Mouse (Mus musculus): ENCODE measurements around the gene Chkb. TPM values are rescaled to one million over a fixed set of nuclear protein-coding genes. Genes with fewer than 3 reads are reported as not detected.
A peak's percentile ranks its signal among the peaks of the same experiment; 100 is the strongest.

The Chkb gene
- polyA plus RNA-seq, 1 experiment from 2014 or later, result 71.2 TPM

- H3K4me3 ChIP-seq (ENCODE audit: low read depth, low read length), result peak overlapping the region; percentile 50
- 10% methylated on average over 43 of the region's 44 CpGs for WGBS
- H3K27ac ChIP-seq (ENCODE audit: low read length), result peak overlapping the region; percentile 86
- no peaks in the 10 kb centered on the region for H3K27me3 ChIP-seq (replicated peaks; ENCODE audit: insufficient read depth, low read length)
- peak; percentile 98 for DNase-seq (ENCODE audit: low spot score)
- H3K36me3 ChIP-seq (ENCODE audit: insufficient read depth, low read length), result no peaks in the 10 kb centered on the region
- H3K4me2 ChIP-seq (replicated peaks; ENCODE audit: low read depth, low read length), result peak overlapping the region; percentile 88
- ATAC-seq, result peak; percentile 97
- no peaks in the 10 kb centered on the region for H3K9me3 ChIP-seq (ENCODE audit: low read length)
- peaks cover 8% of the 10 kb centered on the region; the same call in 1 of the 2 replicates for H3K4me1 ChIP-seq (ENCODE audit: insufficient read depth, low read depth, low read length)
- TF ChIP-seq CTCF (IDR thresholded peaks at IDR 0.05), result no peak
- no peak for TF ChIP-seq EP300 (IDR thresholded peaks at IDR 0.05)
- H3K9ac ChIP-seq (replicated peaks; ENCODE audit: low read depth), result peak overlapping the region; percentile 51
Measured at GRCm38 (mm10) chr15:89475611-89476474, 46.1 kb upstream of the Chkb start.

- 89% methylated on average over 7 of the region's 7 CpGs for WGBS
- DNase-seq (ENCODE audit: low spot score) (no peak), ATAC-seq (no peak)
- no peak overlapping the region for H3K27ac ChIP-seq (ENCODE audit: low read length)
- no peaks in the 10 kb centered on the region for H3K27me3 ChIP-seq (replicated peaks; ENCODE audit: insufficient read depth, low read length)
- H3K36me3 ChIP-seq (ENCODE audit: insufficient read depth, low read length), result no peaks in the 10 kb centered on the region
- TF ChIP-seq EP300 (IDR thresholded peaks at IDR 0.05) (no peak), CTCF (IDR thresholded peaks at IDR 0.05) (no peak)
- no peaks in the 10 kb centered on the region for H3K9me3 ChIP-seq (ENCODE audit: low read length)
- H3K9ac ChIP-seq (replicated peaks; ENCODE audit: low read depth), result peak overlapping the region; percentile 51; the same call in 1 of the 2 replicates
- peak overlapping the region; percentile 88 for H3K4me2 ChIP-seq (replicated peaks; ENCODE audit: low read depth, low read length)
- peaks cover 8% of the 10 kb centered on the region; the same call in 1 of the 2 replicates for H3K4me1 ChIP-seq (ENCODE audit: insufficient read depth, low read depth, low read length)
- H3K4me3 ChIP-seq (ENCODE audit: low read depth, low read length), result peak overlapping the region; percentile 50; the same call in 1 of the 2 replicates
Measured at GRCm38 (mm10) chr15:89475293-89475600, 45.5 kb upstream of the Chkb start.

- no peak overlapping the region for H3K4me2 ChIP-seq (replicated peaks; ENCODE audit: low read depth, low read length)
- DNase-seq (ENCODE audit: low spot score), result no peak
- H3K36me3 ChIP-seq (ENCODE audit: insufficient read depth, low read length), result no peaks in the 10 kb centered on the region
- 91% methylated on average over 19 of the region's 19 CpGs for WGBS
- no peak overlapping the region for H3K27ac ChIP-seq (ENCODE audit: low read length)
- H3K4me3 ChIP-seq (ENCODE audit: low read depth, low read length), result no peak overlapping the region
- no peaks in the 10 kb centered on the region for H3K27me3 ChIP-seq (replicated peaks; ENCODE audit: insufficient read depth, low read length)
- ATAC-seq, result no peak
- TF ChIP-seq CTCF (IDR thresholded peaks at IDR 0.05) (no peak), EP300 (IDR thresholded peaks at IDR 0.05) (no peak)
- H3K9me3 ChIP-seq (ENCODE audit: low read length), result no peaks in the 10 kb centered on the region
- no peak overlapping the region for H3K9ac ChIP-seq (replicated peaks; ENCODE audit: low read depth)
- peaks cover 8% of the 10 kb centered on the region; the same call in 1 of the 2 replicates for H3K4me1 ChIP-seq (ENCODE audit: insufficient read depth, low read depth, low read length)
Measured at GRCm38 (mm10) chr15:89474596-89475292, 45.0 kb upstream of the Chkb start.

GRCm38 (mm10) chr15:89473921-89474320, 44.2 kb upstream of the Chkb start:
- 96% methylated on average over 8 of the region's 8 CpGs for WGBS
- ATAC-seq, result no peak

GRCm38 (mm10) chr15:89473370-89473769, 43.7 kb upstream of the Chkb start:
- no peaks in the 10 kb centered on the region for H3K9me3 ChIP-seq (ENCODE audit: low read length)
- no peak for TF ChIP-seq CTCF (IDR thresholded peaks at IDR 0.05)
- TF ChIP-seq EP300 (IDR thresholded peaks at IDR 0.05), result no peak
- no peak overlapping the region for H3K9ac ChIP-seq (replicated peaks; ENCODE audit: low read depth)
- no peaks in the 10 kb centered on the region for H3K27me3 ChIP-seq (replicated peaks; ENCODE audit: insufficient read depth, low read length)
- H3K4me1 ChIP-seq (ENCODE audit: insufficient read depth, low read depth, low read length), result peaks cover 8% of the 10 kb centered on the region; the same call in 1 of the 2 replicates
- ATAC-seq, result no peak
- H3K27ac ChIP-seq (ENCODE audit: low read length), result no peak overlapping the region
- DNase-seq (ENCODE audit: low spot score), result no peak
- H3K36me3 ChIP-seq (ENCODE audit: insufficient read depth, low read length), result no peaks in the 10 kb centered on the region
- no peak overlapping the region for H3K4me2 ChIP-seq (replicated peaks; ENCODE audit: low read depth, low read length)
- WGBS, result 65% methylated on average over 9 of the region's 9 CpGs
- no peak overlapping the region for H3K4me3 ChIP-seq (ENCODE audit: low read depth, low read length)

More at GRCm38 (mm10) chr15:89473921-89474320, 44.2 kb upstream of the Chkb start:
- Histone ChIP-seq H3K4me3 (ENCODE audit: low read depth, low read length) (no peak overlapping the region), H3K9ac (replicated peaks; ENCODE audit: low read depth) (no peak overlapping the region), H3K36me3 (ENCODE audit: insufficient read depth, low read length) (no peaks in the 10 kb centered on the region), H3K4me1 (ENCODE audit: insufficient read depth, low read depth, low read length) (peaks cover 8% of the 10 kb centered on the region; the same call in 1 of the 2 replicates), H3K27me3 (replicated peaks; ENCODE audit: insufficient read depth, low read length) (no peaks in the 10 kb centered on the region), H3K27ac (ENCODE audit: low read length) (no peak overlapping the region), H3K4me2 (replicated peaks; ENCODE audit: low read depth, low read length) (no peak overlapping the region), H3K9me3 (ENCODE audit: low read length) (no peaks in the 10 kb centered on the region)
- TF ChIP-seq EP300 (IDR thresholded peaks at IDR 0.05), result no peak
- TF ChIP-seq CTCF (IDR thresholded peaks at IDR 0.05), result no peak
- no peak for DNase-seq (ENCODE audit: low spot score)

GRCm38 (mm10) chr15:89471476-89471875, 41.8 kb upstream of the Chkb start:
- TF ChIP-seq CTCF (IDR thresholded peaks at IDR 0.05) (no peak), EP300 (IDR thresholded peaks at IDR 0.05) (no peak)
- DNase-seq (ENCODE audit: low spot score) (no peak), ATAC-seq (no peak)
- H3K4me3 ChIP-seq (ENCODE audit: low read depth, low read length), result no peak overlapping the region
- H3K36me3 ChIP-seq (ENCODE audit: insufficient read depth, low read length), result no peaks in the 10 kb centered on the region
- H3K9ac ChIP-seq (replicated peaks; ENCODE audit: low read depth), result no peak overlapping the region
- no peaks in the 10 kb centered on the region for H3K27me3 ChIP-seq (replicated peaks; ENCODE audit: insufficient read depth, low read length)
- no peaks in the 10 kb centered on the region for H3K9me3 ChIP-seq (ENCODE audit: low read length)
- WGBS, result 83% methylated on average over 4 of the region's 4 CpGs
- H3K4me1 ChIP-seq (ENCODE audit: insufficient read depth, low read depth, low read length), result peaks cover 8% of the 10 kb centered on the region; the same call in 1 of the 2 replicates
- no peak overlapping the region for H3K27ac ChIP-seq (ENCODE audit: low read length)
- no peak overlapping the region for H3K4me2 ChIP-seq (replicated peaks; ENCODE audit: low read depth, low read length)

Data from lung, postnatal 0 days (tissue).